Mouse (Mus musculus) skeletal muscle tissue, postnatal 0 days (tissue): ENCODE data around the gene Olfr1118. TPM values are rescaled to one million over a fixed set of nuclear protein-coding genes. Genes with fewer than 3 reads are reported as not detected.

Experiments
- polyA plus RNA-seq: library from polyadenylated mRNA; unstranded; fragments of >200 nt; fragmentation: Nextera tagmentation; extraction: Ambion mirVana; gene quantifications from 2 replicates; pipeline ENCODE4 v1.2.1, GENCODE M21; 2015

The Olfr1118 gene
- not detected in 2 replicates for polyA plus RNA-seq

DNA sequence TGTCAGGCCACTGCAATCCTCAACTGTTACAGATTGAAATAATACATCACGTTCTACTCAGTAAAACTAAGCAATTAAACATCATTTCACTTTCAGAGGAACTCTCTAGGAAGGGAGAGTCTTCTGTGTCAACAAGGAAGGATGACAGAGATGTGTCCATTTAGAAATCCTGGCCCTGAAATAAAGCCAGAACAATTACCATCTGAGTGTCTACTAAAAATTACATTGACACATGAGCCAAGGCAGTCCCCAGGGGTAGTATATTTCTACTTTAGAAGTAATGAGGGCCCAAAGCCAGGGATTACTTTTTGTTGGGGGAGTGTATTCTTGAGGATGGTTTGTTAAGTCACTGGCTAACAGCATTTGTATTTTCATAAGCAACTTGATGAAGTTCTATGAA lies at the start of gene Olfr1118:
TSS of gene Olfr1118 (plus strand) at position 301 of the 400 bp plus-strand sequence.

GRCm38 (mm10) chr2:87267234-87267633 lies 40.1 kb upstream of the Olfr1118 start, which contains the start of gene Olfr1116:
Gene Olfr1116 (plus strand): TSS chr2:87267534.

DNA sequence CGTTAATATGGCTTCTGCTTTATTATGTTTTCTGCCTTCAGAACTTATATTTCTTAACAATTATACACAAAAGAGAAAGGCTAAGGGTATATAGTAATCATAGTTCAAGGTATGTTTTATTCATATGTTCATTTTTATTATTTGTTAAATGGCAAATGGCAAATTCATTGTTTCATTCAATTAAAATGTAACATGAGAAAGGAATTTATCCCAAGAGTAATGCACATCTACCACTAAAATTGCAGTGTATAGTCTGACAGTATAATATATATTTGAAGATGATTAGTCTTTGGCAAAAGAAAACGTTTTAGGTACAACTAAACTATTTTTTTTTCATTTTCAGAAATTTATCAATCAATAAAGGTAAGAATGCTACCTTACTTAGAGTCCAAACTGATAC lies 47.1 kb downstream of the Olfr1118 start, which contains the start of gene Olfr1120:
TSS of gene Olfr1120 (plus strand) at position 301 of the 400 bp plus-strand sequence.

Other genes with a start within 250 kb of the Olfr1118 start
- not detected in 2 replicates for gene Olfr1107, start 231.8 kb upstream of the Olfr1118 start, polyA plus RNA-seq
- not detected in 2 replicates for gene Olfr1109, start 211.6 kb upstream of the Olfr1118 start, polyA plus RNA-seq
- gene Olfr259, start 193.0 kb upstream of the Olfr1118 start, polyA plus RNA-seq, result not detected in 2 replicates
- gene Olfr1110, start 167.3 kb upstream of the Olfr1118 start, polyA plus RNA-seq, result not detected in 2 replicates
- not detected in 2 replicates for gene Olfr1111, start 155.0 kb upstream of the Olfr1118 start, polyA plus RNA-seq
- not detected in 2 replicates for gene Olfr1112, start 119.8 kb upstream of the Olfr1118 start, polyA plus RNA-seq
- not detected in 2 replicates for gene Olfr1113, start 98.6 kb upstream of the Olfr1118 start, polyA plus RNA-seq
- not detected in 2 replicates for gene Olfr1115, start 59.6 kb upstream of the Olfr1118 start, polyA plus RNA-seq
- gene Olfr1116, start 40.0 kb upstream of the Olfr1118 start, polyA plus RNA-seq, result not detected in 2 replicates
- not detected in 2 replicates for gene Olfr1120, start 47.2 kb downstream of the Olfr1118 start, polyA plus RNA-seq
- gene Olfr1121, start 62.3 kb downstream of the Olfr1118 start, polyA plus RNA-seq, result not detected in 2 replicates
- not detected in 2 replicates for gene Olfr1122, start 78.3 kb downstream of the Olfr1118 start, polyA plus RNA-seq
- gene Olfr1123, start 109.1 kb downstream of the Olfr1118 start, polyA plus RNA-seq, result not detected in 2 replicates
- 0.05 TPM in 1 of 2 replicates, not detected in the other for gene Olfr1124, start 122.7 kb downstream of the Olfr1118 start, polyA plus RNA-seq
- not detected in 2 replicates for gene Olfr1126, start 146.4 kb downstream of the Olfr1118 start, polyA plus RNA-seq
- not detected in 2 replicates for gene Pramel7, start 189.5 kb downstream of the Olfr1118 start, polyA plus RNA-seq
- not detected in 2 replicates for gene Pramel6, start 199.0 kb downstream of the Olfr1118 start, polyA plus RNA-seq
- not detected in 2 replicates for gene Olfr153, start 224.2 kb downstream of the Olfr1118 start, polyA plus RNA-seq
- not detected in 2 replicates for gene Olfr1128, start 238.0 kb downstream of the Olfr1118 start, polyA plus RNA-seq